Mouse (Mus musculus) left cerebral cortex, postnatal 4 days (tissue): ENCODE measurements around the gene Nrbf2. TPM values are rescaled to one million over a fixed set of nuclear protein-coding genes. Genes with fewer than 3 reads are reported as not detected.

ENCODE experiments used
- DNase-seq: peaks from one replicate; pipeline ENCODE4 v3.0.0-alpha.2; 2022
- intact Hi-C: fragments of 180-260 bp; cut with DNase I; formaldehyde crosslinking; loops from one replicate; pipeline ENCODE4 v1.15.1; 2025
- total RNA-seq, 2 experiments: library from RNA; stranded (reverse); gene quantifications; 2 replicates each; pipeline ENCODE4 v1.2.3; 2021

Nrbf2 gene
- 10 to 100 TPM; 14.4 to 16.1 TPM for total RNA-seq

GRCm38 (mm10) chr10:67285176-67285814, at the start of gene Nrbf2:
Gene Nrbf2, minus strand, starts transcription at chr10:67285305.
- intact Hi-C loops: no loop called here
- peak; percentile 84 for DNase-seq

GRCm38 (mm10) chr10:67330580-67330979, 45.5 kb upstream of the Nrbf2 start:
- no peak for DNase-seq
- intact Hi-C loops: no loop called here

- DNase-seq: no peak
- intact Hi-C loops: no loop called here
These were observed 44.6 kb upstream of the Nrbf2 start for GRCm38 (mm10) chr10:67329661-67330060.

- intact Hi-C loops: no loop called here
- no peak for DNase-seq
These were observed 43.1 kb upstream of the Nrbf2 start for GRCm38 (mm10) chr10:67328208-67328607.

GRCm38 (mm10) chr10:67324036-67324435, 38.9 kb upstream of the Nrbf2 start:
- intact Hi-C loops: loop anchor here (5.0 kb wide), 1 partner anchor 213 kb away; the partner anchor contains the start of gene Egr2

GRCm38 (mm10) chr10:67321396-67321795, 36.3 kb upstream of the Nrbf2 start:
- intact Hi-C loops: loop anchor here (5.0 kb wide), 1 partner anchor 216 kb away; the partner anchor contains the start of gene Egr2
- no peak for DNase-seq

More at GRCm38 (mm10) chr10:67324036-67324435, 38.9 kb upstream of the Nrbf2 start:
- DNase-seq: no peak

GRCm38 (mm10) chr10:67320207-67320859, 35.2 kb upstream of the Nrbf2 start:
- DNase-seq: peak; percentile 17
- intact Hi-C loops: loop anchor here (5.0 kb wide), 1 partner anchor 217 kb away; the partner anchor contains the start of gene Egr2

GRCm38 (mm10) chr10:67319016-67319725, 34.1 kb upstream of the Nrbf2 start:
- intact Hi-C loops: loop anchor here (5.0 to 10.0 kb wide), 2 partner anchors 413 to 666 kb away; no protein-coding TSS in a partner anchor
- DNase-seq: peak; percentile 36

GRCm38 (mm10) chr10:67317931-67318460, 32.9 kb upstream of the Nrbf2 start:
- intact Hi-C loops: loop anchor here (5.0 to 10.0 kb wide), 2 partner anchors 414 to 667 kb away; no protein-coding TSS in a partner anchor
- DNase-seq: peak; percentile 27

- DNase-seq: peak; percentile 38
These were observed 29.8 kb upstream of the Nrbf2 start for GRCm38 (mm10) chr10:67314811-67315435.

GRCm38 (mm10) chr10:67312456-67312855, 27.4 kb upstream of the Nrbf2 start:
- DNase-seq: no peak
- intact Hi-C loops: loop anchor here (10.0 kb wide), 1 partner anchor 672 kb away; no protein-coding TSS in a partner anchor

More at GRCm38 (mm10) chr10:67314811-67315435, 29.8 kb upstream of the Nrbf2 start:
- intact Hi-C loops: loop anchor here (2.0 to 10.0 kb wide), 3 partner anchors 417 to 670 kb away; no protein-coding TSS in a partner anchor

GRCm38 (mm10) chr10:67311277-67311959, 26.3 kb upstream of the Nrbf2 start:
- intact Hi-C loops: loop anchor here (10.0 kb wide), 1 partner anchor 673 kb away; no protein-coding TSS in a partner anchor
- peak; percentile 65 for DNase-seq

- no peak for DNase-seq
- intact Hi-C loops: loop anchor here (10.0 kb wide), 2 partner anchors 405 to 675 kb away; no protein-coding TSS in a partner anchor
These were observed 24.5 kb upstream of the Nrbf2 start for GRCm38 (mm10) chr10:67309483-67310138.

GRCm38 (mm10) chr10:67302340-67302739, 17.2 kb upstream of the Nrbf2 start:
- no peak for DNase-seq
- intact Hi-C loops: loop anchor here (10.0 kb wide), 1 partner anchor 398 kb away; no protein-coding TSS in a partner anchor

GRCm38 (mm10) chr10:67301046-67301445, 15.9 kb upstream of the Nrbf2 start:
- DNase-seq: no peak
- intact Hi-C loops: loop anchor here (10.0 kb wide), 1 partner anchor 396 kb away; no protein-coding TSS in a partner anchor

- intact Hi-C loops: no loop called here
- DNase-seq: no peak
These were observed 14.2 kb upstream of the Nrbf2 start for GRCm38 (mm10) chr10:67299285-67299684.

- DNase-seq: no peak
- intact Hi-C loops: no loop called here
These were observed 13.8 kb upstream of the Nrbf2 start for GRCm38 (mm10) chr10:67298856-67299255.

- DNase-seq: no peak
- intact Hi-C loops: no loop called here
These were observed 12.2 kb upstream of the Nrbf2 start for GRCm38 (mm10) chr10:67297175-67297855.
